Mouse (Mus musculus) hematopoietic stem cell, adult 5-6 weeks (primary cell): ENCODE results near the gene Prmt3. TPM values are rescaled to one million over a fixed set of nuclear protein-coding genes. Genes with fewer than 3 reads are reported as not detected.

Source experiments
- ATAC-seq, 2 experiments: fragments of 125-278 bp in 1 of 2; replicated peaks in 1 of 2; 2 replicates each; pipeline ENCODE4 v1.8.0; 2016 to 2017; ENCODE audit warnings: inconsistent platforms in 2 of 2, mild to moderate bottlenecking in 2 of 2, moderate number of reproducible peaks in 2 of 2, low read depth in 1 of 2, moderate TSS enrichment in 1 of 2; ENCODE audit not compliant: low FRiP score in 2 of 2, poor library complexity in 2 of 2, severe bottlenecking in 2 of 2, insufficient read depth in 1 of 2, low TSS enrichment in 1 of 2
- total RNA-seq: library from RNA; stranded (forward); fragments of 172-1452, 232-1000 nt; gene quantifications from 2 replicates; pipeline ENCODE4 v1.2.3, GENCODE M21; 2017

Gene Prmt3
- total RNA-seq, 1 experiment from 2014 or later, result 83.4 TPM

- ATAC-seq, result no peak
These were observed 7.0 kb downstream of the Prmt3 start for GRCm38 (mm10) chr7:49785141-49785540.

- ATAC-seq, result peak; percentile 32 to 59; a peak in 1 of 4 replicates
These were observed 8.7 kb downstream of the Prmt3 start for GRCm38 (mm10) chr7:49786618-49787382.

- no peak for ATAC-seq
These were observed 9.2 kb downstream of the Prmt3 start for GRCm38 (mm10) chr7:49787383-49787645.

- no peak for ATAC-seq
These were observed 16.2 kb downstream of the Prmt3 start for GRCm38 (mm10) chr7:49794304-49794703.

- no peak for ATAC-seq
These were observed 19.0 kb downstream of the Prmt3 start for GRCm38 (mm10) chr7:49797171-49797570.

- ATAC-seq, result no peak
These were observed 25.4 kb downstream of the Prmt3 start for GRCm38 (mm10) chr7:49803511-49803910.

- ATAC-seq, result no peak
These were observed 26.6 kb downstream of the Prmt3 start for GRCm38 (mm10) chr7:49804638-49805165.

- no peak for ATAC-seq
These were observed 27.5 kb downstream of the Prmt3 start for GRCm38 (mm10) chr7:49805618-49806017.

- no peak for ATAC-seq
These were observed 29.0 kb downstream of the Prmt3 start for GRCm38 (mm10) chr7:49807093-49807682.

- no peak for ATAC-seq
These were observed 29.9 kb downstream of the Prmt3 start for GRCm38 (mm10) chr7:49807846-49808622.

GRCm38 (mm10) chr7:49809100-49809499 lies 31.0 kb downstream of the Prmt3 start:
- ATAC-seq, result no peak

- ATAC-seq, result no peak
These were observed 31.4 kb downstream of the Prmt3 start for GRCm38 (mm10) chr7:49809562-49809961.

GRCm38 (mm10) chr7:49811346-49811745 lies 33.2 kb downstream of the Prmt3 start:
- peak in 1 of 2 experiments; percentile 53; a peak in 2 of 4 replicates for ATAC-seq

- no peak for ATAC-seq
These were observed 41.2 kb downstream of the Prmt3 start for GRCm38 (mm10) chr7:49819393-49819792.

GRCm38 (mm10) chr7:49821370-49821769 lies 43.2 kb downstream of the Prmt3 start:
- no peak for ATAC-seq

- no peak for ATAC-seq
These were observed 43.9 kb downstream of the Prmt3 start for GRCm38 (mm10) chr7:49822028-49822427.

- no peak for ATAC-seq
These were observed 45.4 kb downstream of the Prmt3 start for GRCm38 (mm10) chr7:49823595-49823994.

- ATAC-seq, result no peak
These were observed 45.9 kb downstream of the Prmt3 start for GRCm38 (mm10) chr7:49824043-49824442.
